Mouse (Mus musculus): ENCODE data around the gene Ucma.

DNA sequence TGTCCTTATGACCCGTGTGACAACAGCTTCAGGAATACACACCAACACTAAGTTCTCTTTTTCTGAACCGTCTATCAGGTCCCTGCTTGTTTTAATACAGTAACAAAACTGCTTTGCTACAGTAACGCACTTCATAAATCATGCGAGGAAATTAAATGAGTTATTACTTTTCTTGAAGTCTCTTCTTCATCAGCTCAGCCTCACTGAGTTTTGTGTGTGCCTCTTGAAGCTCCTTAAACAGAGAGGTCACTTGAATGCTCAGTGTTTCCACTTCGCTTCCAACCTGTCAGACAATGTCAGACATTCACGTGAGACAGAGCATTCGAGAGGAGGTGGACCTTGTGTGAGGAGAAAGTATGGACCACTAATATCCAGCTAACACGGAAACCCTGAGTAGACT is 58.9 kb downstream of the Ucma start:
- TF ChIP-seq CTCF (IDR thresholded peaks at IDR 0.05; ENCODE audit: extremely low read depth, insufficient read depth, low read length): no peak
- TF ChIP-seq POLR2A (IDR thresholded peaks at IDR 0.05; ENCODE audit: extremely low read depth, insufficient read depth, low read length): no peak

Data from cortical plate, adult 2 months (tissue).